Mouse (Mus musculus): ENCODE measurements around the gene Ilf3.

DNA sequence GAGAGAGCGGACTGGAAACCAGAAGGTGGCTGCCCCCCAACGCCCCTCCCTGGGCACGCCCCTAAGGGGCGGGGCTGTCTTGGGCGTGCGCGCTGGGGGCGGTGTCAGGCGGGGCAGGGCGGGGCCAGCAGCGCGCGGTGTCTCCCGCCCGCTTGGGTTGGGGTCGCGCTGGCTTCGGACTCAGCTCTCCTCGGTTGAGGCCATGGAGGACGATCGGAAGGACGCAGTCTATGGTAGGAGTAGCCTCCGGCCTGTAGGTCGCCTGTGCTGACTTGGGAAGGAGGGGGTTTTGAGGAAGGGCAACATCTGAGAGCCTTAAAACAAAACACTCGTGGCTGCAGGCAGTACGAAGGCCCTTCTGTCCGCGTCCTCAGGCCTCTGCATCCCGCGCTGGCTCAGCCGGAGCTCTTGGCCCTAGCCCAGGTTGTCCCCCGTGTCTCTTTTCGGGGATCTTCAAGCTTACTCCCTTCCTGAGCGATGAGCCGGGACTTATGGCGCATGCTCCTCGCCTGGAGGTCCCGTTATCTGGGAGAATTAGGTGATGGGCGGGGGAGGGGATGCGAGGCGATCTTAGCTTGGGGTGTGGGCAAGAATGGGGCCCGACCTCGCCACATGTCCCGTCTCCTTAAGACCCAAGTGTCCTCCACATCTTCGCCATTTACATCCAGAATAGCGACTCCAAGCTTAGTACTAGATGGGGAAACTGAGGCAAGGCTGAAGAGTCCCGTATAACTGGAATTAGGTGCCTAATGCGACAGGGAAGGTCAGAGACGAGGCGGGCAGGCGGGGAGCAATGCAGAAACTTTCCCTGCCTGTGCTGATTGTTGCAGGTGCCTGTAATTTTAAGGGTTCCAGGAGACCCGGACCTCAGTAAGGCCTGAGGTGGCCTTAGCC, 46.8 kb upstream of the Ilf3 start, which contains the start of gene Slc44a2:
- TF ChIP-seq POLR2A (IDR thresholded peaks at IDR 0.05; ENCODE audit: extremely low read depth, insufficient read depth, low read length) (0 out of 2 replicates have a peak, but pooled peaks have one; percentile 12), CTCF (IDR thresholded peaks at IDR 0.05; ENCODE audit: low read depth, low read length) (no peak)
